Mouse (Mus musculus): Measurements from ENCODE around the gene Diras1. TPM values are rescaled to one million over a fixed set of nuclear protein-coding genes. Genes with fewer than 3 reads are reported as not detected.
A peak's percentile ranks its signal among the peaks of the same experiment; 100 is the strongest.

Diras1 gene
- total and polyA plus RNA-seq, 2 experiments from 2014 or later = not detected

GRCm38 (mm10) chr10:80985970-80986701 lies 39.3 kb downstream of the Diras1 start:
- WGBS = 34% methylated on average over 13 of the region's 13 CpGs
- peaks cover 18% of the 10 kb centered on the region for H3K4me1 ChIP-seq (ENCODE audit: control insufficient read depth, insufficient read depth)
- peak overlapping the region; percentile 53 for H3K9ac ChIP-seq (replicated peaks; ENCODE audit: low read depth, low read length)
- no peaks in the 10 kb centered on the region for H3K9me3 ChIP-seq (replicated peaks; ENCODE audit: control insufficient read depth, low read length)
- no peaks in the 10 kb centered on the region for H3K36me3 ChIP-seq (replicated peaks; ENCODE audit: control insufficient read depth, insufficient read depth, low read length)
- TF ChIP-seq CTCF (IDR thresholded peaks at IDR 0.05; ENCODE audit: low read depth) = no peak
- no peak for TF ChIP-seq EP300 (IDR thresholded peaks at IDR 0.05; ENCODE audit: low read depth)
- ATAC-seq (ENCODE audit: insufficient read depth, low read depth) (no peak), DNase-seq (ENCODE audit: low spot score) (no peak)
- peak overlapping the region; percentile 82 for H3K4me2 ChIP-seq (ENCODE audit: low read depth, low read length)
- H3K4me3 ChIP-seq (ENCODE audit: low read depth, low read length) = peak overlapping the region; percentile 43
- peaks cover 10% of the 10 kb centered on the region; the same call in 1 of the 2 replicates for H3K27me3 ChIP-seq (ENCODE audit: control insufficient read depth, insufficient read depth, low read length)
- no peak overlapping the region for H3K27ac ChIP-seq (ENCODE audit: low read depth)

DNA sequence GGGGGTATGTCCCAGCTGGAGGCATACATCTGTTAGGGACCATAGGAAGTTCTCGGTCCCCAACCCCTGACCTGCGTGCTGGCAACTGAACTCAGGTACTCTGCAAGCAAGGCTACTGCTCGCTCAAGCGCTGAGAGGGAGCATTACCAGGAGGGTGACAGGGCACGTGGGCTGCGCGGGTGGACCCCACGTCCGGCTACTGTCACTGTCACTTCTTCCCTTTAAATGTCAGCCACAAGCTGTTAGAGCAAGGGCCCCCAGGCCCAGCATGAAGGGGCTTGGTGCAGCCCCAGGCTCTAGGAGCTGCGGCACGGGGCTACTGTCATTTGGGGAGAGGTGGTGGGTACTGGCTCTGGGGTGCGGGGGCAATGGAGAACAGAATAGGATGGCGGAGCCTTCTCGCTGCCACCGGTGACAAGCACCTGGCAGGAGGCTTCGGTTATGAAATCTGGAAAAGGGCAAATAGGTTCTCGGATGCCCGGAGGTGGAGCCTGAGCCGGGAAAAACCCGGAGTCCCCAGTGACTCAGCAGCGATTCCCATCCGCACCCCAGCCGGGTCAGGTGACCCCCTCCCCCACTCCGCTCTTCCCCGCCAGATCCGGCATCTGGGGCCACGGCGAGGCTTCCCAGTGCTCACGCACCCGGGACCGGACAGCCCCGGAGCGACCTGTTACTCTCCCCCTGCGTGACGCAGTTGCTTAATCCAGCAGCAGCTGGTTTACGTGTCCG lies 40.1 kb downstream of the Diras1 start:
- H3K9me3 ChIP-seq (replicated peaks; ENCODE audit: control insufficient read depth, low read length) = no peaks in the 10 kb centered on the region
- no peak overlapping the region for H3K27ac ChIP-seq (ENCODE audit: low read depth)
- TF ChIP-seq CTCF (IDR thresholded peaks at IDR 0.05; ENCODE audit: low read depth) (no peak), EP300 (IDR thresholded peaks at IDR 0.05; ENCODE audit: low read depth) (no peak)
- H3K4me3 ChIP-seq (ENCODE audit: low read depth, low read length) = peak overlapping the region; percentile 43
- peaks cover 10% of the 10 kb centered on the region; the same call in 1 of the 2 replicates for H3K27me3 ChIP-seq (ENCODE audit: control insufficient read depth, insufficient read depth, low read length)
- peak overlapping the region; percentile 82 for H3K4me2 ChIP-seq (ENCODE audit: low read depth, low read length)
- 13% methylated on average over 37 of the region's 37 CpGs for WGBS
- no peaks in the 10 kb centered on the region for H3K36me3 ChIP-seq (replicated peaks; ENCODE audit: control insufficient read depth, insufficient read depth, low read length)
- H3K4me1 ChIP-seq (ENCODE audit: control insufficient read depth, insufficient read depth) = peaks cover 18% of the 10 kb centered on the region
- H3K9ac ChIP-seq (replicated peaks; ENCODE audit: low read depth, low read length) = peak overlapping the region; percentile 53
- DNase-seq (ENCODE audit: low spot score) = no peak
- ATAC-seq (ENCODE audit: insufficient read depth, low read depth) = no peak

DNA sequence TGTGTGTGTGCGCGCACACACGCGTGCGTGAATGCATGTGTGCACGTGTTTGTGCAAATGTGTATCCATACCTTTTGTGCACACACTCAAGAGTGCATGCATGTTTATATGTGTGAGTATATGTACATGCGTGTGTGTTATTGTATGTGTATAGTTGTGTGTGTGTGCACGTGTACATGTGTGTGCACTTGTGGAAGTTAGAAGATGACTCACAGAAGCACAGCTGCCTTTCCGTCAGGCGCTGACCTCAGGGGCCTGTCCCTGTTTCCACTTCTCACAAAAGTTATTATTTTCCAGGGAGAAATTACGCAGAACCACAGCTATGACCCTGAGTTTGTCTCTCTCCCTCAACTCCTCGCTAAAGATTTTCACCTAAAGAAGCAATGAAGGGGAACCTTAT lies 41.2 kb downstream of the Diras1 start:
- DNase-seq (ENCODE audit: low spot score) = no peak
- ATAC-seq (ENCODE audit: insufficient read depth, low read depth) = no peak
- no peak overlapping the region for H3K9ac ChIP-seq (replicated peaks; ENCODE audit: low read depth, low read length)
- H3K9me3 ChIP-seq (replicated peaks; ENCODE audit: control insufficient read depth, low read length) = no peaks in the 10 kb centered on the region
- no peak overlapping the region for H3K27ac ChIP-seq (ENCODE audit: low read depth)
- H3K4me3 ChIP-seq (ENCODE audit: low read depth, low read length) = no peak overlapping the region
- no peak overlapping the region for H3K4me2 ChIP-seq (ENCODE audit: low read depth, low read length)
- H3K4me1 ChIP-seq (ENCODE audit: control insufficient read depth, insufficient read depth) = peaks cover 18% of the 10 kb centered on the region
- peaks cover 10% of the 10 kb centered on the region; the same call in 1 of the 2 replicates for H3K27me3 ChIP-seq (ENCODE audit: control insufficient read depth, insufficient read depth, low read length)
- no peaks in the 10 kb centered on the region for H3K36me3 ChIP-seq (replicated peaks; ENCODE audit: control insufficient read depth, insufficient read depth, low read length)
- 89% methylated on average over 12 of the region's 12 CpGs for WGBS
- no peak for TF ChIP-seq EP300 (IDR thresholded peaks at IDR 0.05; ENCODE audit: low read depth)
- TF ChIP-seq CTCF (IDR thresholded peaks at IDR 0.05; ENCODE audit: low read depth) = no peak

- Histone ChIP-seq H3K4me2 (ENCODE audit: low read depth, low read length) (no peak overlapping the region), H3K36me3 (replicated peaks; ENCODE audit: control insufficient read depth, insufficient read depth, low read length) (no peaks in the 10 kb centered on the region), H3K4me1 (ENCODE audit: control insufficient read depth, insufficient read depth) (peaks cover 12% of the 10 kb centered on the region), H3K27me3 (ENCODE audit: control insufficient read depth, insufficient read depth, low read length) (peaks cover 10% of the 10 kb centered on the region; the same call in 1 of the 2 replicates), H3K27ac (ENCODE audit: low read depth) (no peak overlapping the region), H3K9ac (replicated peaks; ENCODE audit: low read depth, low read length) (no peak overlapping the region), H3K4me3 (ENCODE audit: low read depth, low read length) (no peak overlapping the region), H3K9me3 (replicated peaks; ENCODE audit: control insufficient read depth, low read length) (no peaks in the 10 kb centered on the region)
- DNase-seq (ENCODE audit: low spot score) (no peak), ATAC-seq (ENCODE audit: insufficient read depth, low read depth) (no peak)
- WGBS = 75% methylated on average over 4 of the region's 4 CpGs
- TF ChIP-seq EP300 (IDR thresholded peaks at IDR 0.05; ENCODE audit: low read depth) = no peak
- TF ChIP-seq CTCF (IDR thresholded peaks at IDR 0.05; ENCODE audit: low read depth) = no peak
These were observed 43.1 kb downstream of the Diras1 start for GRCm38 (mm10) chr10:80982381-80982780.

DNA sequence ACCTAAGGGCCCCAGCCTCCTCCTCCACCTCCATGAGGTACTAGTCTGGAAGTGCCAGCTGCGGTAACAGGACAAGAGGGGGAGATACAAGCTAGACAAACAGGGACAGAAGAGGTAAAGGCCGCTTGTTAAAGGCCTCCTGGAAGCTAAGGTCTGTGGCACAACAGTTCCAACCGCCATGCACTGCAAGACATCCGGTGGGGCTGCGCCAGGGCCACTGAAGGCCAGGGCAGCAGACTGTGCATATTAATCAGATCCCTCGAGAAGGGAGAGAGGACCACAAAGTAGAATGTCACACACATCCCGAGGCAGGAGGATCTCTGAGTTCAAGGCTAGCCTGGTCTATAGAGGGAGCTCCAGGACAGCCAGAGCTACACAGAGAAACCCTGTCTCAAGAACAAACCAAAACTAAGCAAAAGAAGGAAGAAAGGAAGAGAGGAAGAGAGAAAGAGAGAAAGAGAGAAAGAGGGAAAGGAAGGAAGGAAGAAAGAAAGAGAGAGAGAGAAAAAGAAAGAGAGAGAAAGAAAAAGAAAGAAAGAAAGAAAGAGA lies 43.8 kb downstream of the Diras1 start:
- TF ChIP-seq CTCF (IDR thresholded peaks at IDR 0.05; ENCODE audit: low read depth) (no peak), EP300 (IDR thresholded peaks at IDR 0.05; ENCODE audit: low read depth) (no peak)
- 54% methylated on average over 7 of the region's 7 CpGs for WGBS

More for the DNA sequence above, 43.8 kb downstream of the Diras1 start:
- H3K9ac ChIP-seq (replicated peaks; ENCODE audit: low read depth, low read length) = no peak overlapping the region
- ATAC-seq (ENCODE audit: insufficient read depth, low read depth) (no peak), DNase-seq (ENCODE audit: low spot score) (no peak)
- H3K4me2 ChIP-seq (ENCODE audit: low read depth, low read length) = no peak overlapping the region
- H3K4me1 ChIP-seq (ENCODE audit: control insufficient read depth, insufficient read depth) = peaks cover 8% of the 10 kb centered on the region
- no peak overlapping the region for H3K27ac ChIP-seq (ENCODE audit: low read depth)
- no peak overlapping the region for H3K4me3 ChIP-seq (ENCODE audit: low read depth, low read length)
- no peaks in the 10 kb centered on the region for H3K36me3 ChIP-seq (replicated peaks; ENCODE audit: control insufficient read depth, insufficient read depth, low read length)
- H3K9me3 ChIP-seq (replicated peaks; ENCODE audit: control insufficient read depth, low read length) = no peaks in the 10 kb centered on the region
- peaks cover 10% of the 10 kb centered on the region; the same call in 1 of the 2 replicates for H3K27me3 ChIP-seq (ENCODE audit: control insufficient read depth, insufficient read depth, low read length)

Data from heart, postnatal 0 days (tissue).